Mouse (Mus musculus) kidney, adult 2 months (tissue): ENCODE measurements around the gene Ssbp3.

ENCODE experiments used
- CTCF ChIP-seq: fragments of 200-500 bp; conservative IDR thresholded peaks from 2 replicates; pipeline ENCODE4 v1.5.1; 2011; ENCODE audit warnings: low read depth, mild to moderate bottlenecking, control low read depth, low read length, moderate library complexity, mixed read lengths; ENCODE audit not compliant: insufficient read depth, insufficient read length
- POLR2A ChIP-seq: fragments of 200-500 bp; IDR thresholded peaks from one replicate; pipeline ENCODE4 v1.6.1; 2011; ENCODE audit warnings: low read depth, low read length, control low read depth

DNA sequence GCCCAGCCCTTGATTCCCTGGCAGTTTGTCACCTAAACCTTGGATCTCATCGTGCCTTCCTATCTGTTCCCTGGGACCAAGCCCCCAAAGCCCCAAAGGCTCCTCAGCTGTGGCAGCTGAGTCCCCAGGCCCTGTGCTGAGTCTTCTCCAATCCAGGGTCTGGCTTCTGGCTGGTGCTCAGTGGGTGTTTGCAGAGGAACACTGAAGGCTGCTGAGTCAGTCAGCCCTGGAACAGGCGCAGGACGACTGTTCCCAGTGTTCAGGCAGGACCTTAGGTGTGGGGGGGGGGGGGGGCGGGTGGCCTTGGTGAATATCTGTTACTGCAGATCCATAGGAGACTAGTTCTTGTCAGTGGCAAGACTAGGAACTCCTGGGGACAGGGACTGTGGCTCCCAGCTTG is 141.4 kb downstream of the Ssbp3 start:
- TF ChIP-seq CTCF (no peak), POLR2A (no peak)
